Mouse (Mus musculus) ES-E14 (cell line): ENCODE measurements around the gene Adgrl3. TPM values are rescaled to one million over a fixed set of nuclear protein-coding genes. Genes with fewer than 3 reads are reported as not detected.

Experiments used
- DNase-seq: peaks from one replicate; pipeline ENCODE4 v3.0.0-alpha.2; 2013; ENCODE audit warnings: low read depth, low spot score
- H3K27ac ChIP-seq: 2 replicates; pipeline ENCODE4 v1.5.1; 2012; ENCODE audit warnings: low read depth, mild to moderate bottlenecking, low read length, moderate library complexity, mixed read lengths; ENCODE audit not compliant: poor library complexity, insufficient read depth, severe bottlenecking
- H3K36me3 ChIP-seq: 2 replicates; pipeline ENCODE4 v1.6.1; 2012; ENCODE audit warnings: mild to moderate bottlenecking, low read length, moderate library complexity, mixed read lengths; ENCODE audit not compliant: control insufficient read depth, poor library complexity, insufficient read depth, severe bottlenecking
- H3K4me1 ChIP-seq, 2 experiments: fragments of 150-350 bp in 1 of 2; sonication (generic) in 1 of 2; 2 replicates each; pipeline ENCODE4 v1.6.1; 2012; ENCODE audit warnings: low read length in 2 of 2, mild to moderate bottlenecking in 1 of 2, mixed read lengths in 1 of 2; ENCODE audit not compliant: control insufficient read depth in 2 of 2, insufficient read depth in 2 of 2, poor library complexity in 1 of 2
- H3K4me3 ChIP-seq, 2 experiments: fragments of 150-350 bp in 1 of 2; sonication (generic) in 1 of 2; 2 replicates each; pipeline ENCODE4 v1.5.1; 2012; ENCODE audit warnings: low read length in 2 of 2, low read depth in 1 of 2, mild to moderate bottlenecking in 1 of 2, mixed read lengths in 1 of 2; ENCODE audit not compliant: insufficient read depth in 1 of 2, poor library complexity in 1 of 2, severe bottlenecking in 1 of 2
- H3K9ac ChIP-seq: 2 replicates; pipeline ENCODE4 v1.6.1; 2012; ENCODE audit warnings: low read depth, mild to moderate bottlenecking, low read length, mixed read lengths; ENCODE audit not compliant: poor library complexity, insufficient read depth, severe bottlenecking
- H3K9me3 ChIP-seq: fragments of 150-350 bp; sonication (generic); 2 replicates; pipeline ENCODE4 v1.6.1; 2012; ENCODE audit warnings: low read depth, mild to moderate bottlenecking, low read length; ENCODE audit not compliant: control insufficient read depth, insufficient read depth
- CHD2 ChIP-seq: IDR thresholded peaks from 2 replicates; pipeline ENCODE4 v1.6.1; 2014; ENCODE audit warnings: mild to moderate bottlenecking, low read depth, low read length, inconsistent platforms
- HCFC1 ChIP-seq: IDR thresholded peaks from 2 replicates; pipeline ENCODE4 v1.6.1; 2012; ENCODE audit warnings: low read length, inconsistent platforms, borderline replicate concordance; ENCODE audit not compliant: insufficient read depth
- MAFK ChIP-seq: IDR thresholded peaks from 2 replicates; pipeline ENCODE4 v1.6.1; 2014; ENCODE audit warnings: mild to moderate bottlenecking, low read depth, low read length, inconsistent platforms; ENCODE audit not compliant: insufficient read depth
- ZC3H11A ChIP-seq: IDR thresholded peaks from 2 replicates; pipeline ENCODE4 v1.6.1; 2012; ENCODE audit warnings: low read depth, mild to moderate bottlenecking, inconsistent platforms, low read length, borderline replicate concordance
- ZNF384 ChIP-seq: IDR thresholded peaks from 2 replicates; pipeline ENCODE4 v1.6.1; 2012; ENCODE audit warnings: low read depth, low read length, inconsistent platforms
- in situ Hi-C, 2 experiments: fragments of 600-800 bp; cut with MboI; formaldehyde crosslinking; loops; one replicate each; pipeline ENCODE4 v1.15.1; 2025; ENCODE audit warnings: low sequenced_read_pairs in 2 of 2, inconsistent platforms in 1 of 2; ENCODE audit not compliant: unreplicated experiment in 2 of 2
- total RNA-seq: library from RNA; depleted of rRNA; stranded (reverse); fragments of 300-350 nt; gene quantifications from 2 replicates; pipeline ENCODE4 v1.2.3, GENCODE M21; 2012

The Adgrl3 gene
- total RNA-seq, 1 experiment: 5.4 TPM

DNA sequence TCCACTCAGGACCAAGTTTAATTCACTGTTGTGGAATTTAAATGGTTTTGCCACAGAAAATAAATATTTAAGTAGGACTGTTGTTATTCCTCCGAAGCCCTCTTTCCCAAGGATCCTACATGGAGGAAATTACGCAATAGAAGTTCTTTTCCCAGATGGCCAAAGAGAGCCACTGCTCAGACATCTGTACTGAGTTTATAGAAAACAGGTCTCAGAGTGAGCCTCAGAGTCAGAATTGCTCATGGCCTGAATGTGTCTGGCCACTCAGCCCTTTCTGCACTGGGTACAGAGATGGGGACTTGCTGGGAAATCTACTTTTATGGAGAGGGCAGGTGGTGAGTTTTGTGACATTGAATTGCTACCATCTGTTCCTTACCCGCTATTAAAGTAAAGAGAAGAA is 74.7 kb downstream of the Adgrl3 start:
- no peak overlapping the region for H3K4me3 ChIP-seq
- no peak for TF ChIP-seq MAFK
- no peak for TF ChIP-seq CHD2
- no peak for TF ChIP-seq ZNF384
- TF ChIP-seq HCFC1: no peak
- no peak for TF ChIP-seq ZC3H11A
- in situ Hi-C loops: no loop called here
- H3K27ac ChIP-seq: no peak overlapping the region
- no peak overlapping the region for H3K9ac ChIP-seq
- no peak for DNase-seq
- H3K4me1 ChIP-seq: no peaks in the 10 kb centered on the region
- H3K9me3 ChIP-seq: no peaks in the 10 kb centered on the region
- no peaks in the 10 kb centered on the region for H3K36me3 ChIP-seq

DNA sequence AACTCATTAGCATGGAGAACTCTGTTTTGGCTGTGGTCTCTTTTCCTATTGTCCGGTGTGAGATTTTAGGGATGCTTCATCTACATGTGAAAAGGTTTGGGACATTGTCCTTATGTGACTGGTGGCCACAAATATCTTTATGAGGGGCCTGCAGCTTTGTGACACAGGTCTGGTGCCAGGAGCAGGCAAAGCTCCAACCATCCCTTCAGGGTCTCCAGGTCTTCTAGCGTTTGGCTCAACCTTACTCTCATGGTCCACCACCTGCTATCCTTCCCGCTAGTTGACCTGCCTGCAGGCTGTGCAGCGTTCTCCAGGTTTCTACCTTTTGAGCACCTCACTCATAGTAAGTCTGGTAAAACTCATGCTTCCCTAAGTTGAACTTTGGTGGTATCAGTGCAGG is 77.2 kb downstream of the Adgrl3 start:
- Histone ChIP-seq H3K9ac (no peak overlapping the region), H3K9me3 (no peaks in the 10 kb centered on the region), H3K27ac (no peak overlapping the region), H3K36me3 (no peaks in the 10 kb centered on the region), H3K4me1 (no peaks in the 10 kb centered on the region), H3K4me3 (no peak overlapping the region)
- TF ChIP-seq HCFC1 (no peak), ZNF384 (no peak), MAFK (no peak), ZC3H11A (no peak), CHD2 (no peak)
- no peak for DNase-seq
- in situ Hi-C loops: no loop called here

DNA sequence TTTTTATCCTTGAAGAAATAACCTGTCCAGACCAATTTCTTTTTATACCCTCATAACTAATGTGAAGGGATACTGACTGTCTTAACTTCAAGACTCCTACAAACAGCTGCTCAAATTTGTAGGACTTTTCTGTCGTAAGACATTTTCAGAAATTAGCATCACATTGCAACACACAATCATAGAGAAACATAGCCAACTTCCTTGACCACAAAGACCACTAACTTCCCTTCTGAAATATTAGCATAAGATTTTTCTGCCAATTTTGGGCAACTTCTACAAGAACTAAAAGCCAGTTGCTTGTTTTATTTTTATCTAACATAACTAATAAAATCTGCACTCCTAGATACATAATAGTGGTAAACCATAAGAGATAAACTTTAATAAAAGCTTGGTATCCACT is 87.5 kb downstream of the Adgrl3 start:
- Histone ChIP-seq H3K36me3 (no peaks in the 10 kb centered on the region), H3K9ac (no peak overlapping the region), H3K9me3 (no peaks in the 10 kb centered on the region), H3K4me1 (no peaks in the 10 kb centered on the region), H3K27ac (no peak overlapping the region), H3K4me3 (no peak overlapping the region)
- TF ChIP-seq ZNF384 (no peak), ZC3H11A (no peak), MAFK (no peak), CHD2 (no peak), HCFC1 (no peak)
- no peak for DNase-seq
- in situ Hi-C loops: no loop called here

DNA sequence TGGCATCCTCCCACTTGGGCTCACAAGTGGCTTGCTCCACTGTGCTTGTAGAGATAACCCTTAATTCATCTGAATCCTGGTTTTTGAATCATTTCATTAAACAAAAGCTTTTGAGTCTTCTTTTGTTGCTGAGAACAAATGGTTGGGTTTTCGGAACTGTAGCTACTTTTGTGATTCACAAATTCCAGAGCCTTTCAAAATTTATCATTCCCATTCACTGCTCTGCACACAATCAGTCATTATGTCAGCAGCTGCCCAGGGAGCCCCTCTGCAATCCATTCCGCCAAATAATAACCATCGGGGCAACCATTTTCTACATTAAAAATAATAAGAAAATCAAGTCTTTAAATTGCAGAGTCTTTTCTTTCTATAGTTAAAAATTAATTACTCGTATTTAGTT is 104.5 kb downstream of the Adgrl3 start:
- H3K27ac ChIP-seq: no peak overlapping the region
- in situ Hi-C loops: no loop called here
- TF ChIP-seq ZNF384: no peak

DNA sequence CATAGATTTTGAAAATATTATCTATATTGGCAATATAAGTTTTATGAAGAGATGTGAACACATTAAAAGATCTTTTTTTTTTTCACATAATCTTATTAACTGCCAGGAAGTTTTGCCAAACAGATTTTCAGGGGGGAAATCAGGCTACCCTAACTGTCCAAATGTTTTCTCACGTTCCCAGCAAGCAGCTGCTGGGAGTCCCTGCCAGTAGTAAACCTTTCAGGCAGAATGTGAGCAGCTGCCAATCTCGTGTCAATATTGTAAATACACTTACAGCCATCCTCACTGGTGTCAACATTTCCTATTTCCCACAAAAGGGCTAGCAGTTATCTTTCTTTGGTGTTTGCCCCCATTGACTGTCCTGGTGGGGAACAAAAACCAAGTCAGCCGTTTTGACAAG is 107.7 kb downstream of the Adgrl3 start:
- Histone ChIP-seq H3K9ac (no peak overlapping the region), H3K4me3 (no peak overlapping the region), H3K36me3 (no peaks in the 10 kb centered on the region), H3K4me1 (no peaks in the 10 kb centered on the region), H3K9me3 (no peaks in the 10 kb centered on the region), H3K27ac (no peak overlapping the region)
- no peak for DNase-seq
- TF ChIP-seq MAFK: no peak
- no peak for TF ChIP-seq CHD2
- TF ChIP-seq ZNF384: no peak
- no peak for TF ChIP-seq ZC3H11A
- no peak for TF ChIP-seq HCFC1
- in situ Hi-C loops: no loop called here

More for the DNA sequence above, 104.5 kb downstream of the Adgrl3 start:
- Histone ChIP-seq H3K9ac (no peak overlapping the region), H3K4me3 (no peak overlapping the region), H3K36me3 (no peaks in the 10 kb centered on the region), H3K4me1 (no peaks in the 10 kb centered on the region), H3K9me3 (no peaks in the 10 kb centered on the region)
- DNase-seq: no peak
